Mouse (Mus musculus) thymus, adult 2 months (tissue): Measurements from ENCODE around the gene Ace.

Experiments used
- CTCF ChIP-seq: fragments of 200-500 bp; IDR thresholded peaks from 2 replicates; pipeline ENCODE4 v1.5.1; 2012; ENCODE audit warnings: mild to moderate bottlenecking, control low read depth, low read length, moderate library complexity, borderline replicate concordance; ENCODE audit not compliant: control insufficient read depth, poor library complexity, insufficient read depth; ENCODE audit errors: extremely low read depth
- POLR2A ChIP-seq: fragments of 200-500 bp; IDR thresholded peaks from 2 replicates; pipeline ENCODE4 v1.6.1; 2012; ENCODE audit warnings: mild to moderate bottlenecking, low read length, control low read depth, moderate library complexity; ENCODE audit not compliant: control insufficient read depth, poor library complexity, insufficient read depth; ENCODE audit errors: extremely low read depth

- no peak for TF ChIP-seq CTCF
- no peak for TF ChIP-seq POLR2A
These were observed 21.0 kb upstream of the Ace start for GRCm38 (mm10) chr11:105946694-105947154.
